Mouse (Mus musculus) liver, adult 2 months (tissue): ENCODE data around the gene Enoph1. TPM values are rescaled to one million over a fixed set of nuclear protein-coding genes. Genes with fewer than 3 reads are reported as not detected.

Source experiments
- DNase-seq: peaks from one replicate; pipeline ENCODE4 v3.0.0-alpha.2; 2011; ENCODE audit warnings: low read depth, low spot score; ENCODE audit errors: extremely low read depth
- H3K27ac ChIP-seq: fragments of 200-500 bp; replicated peaks from 2 replicates; pipeline ENCODE4 v1.5.1; 2012; ENCODE audit warnings: low read depth, mild to moderate bottlenecking, control low read depth, inconsistent platforms, low read length; ENCODE audit not compliant: insufficient read depth
- H3K27me3 ChIP-seq: fragments of 200-500 bp; 2 replicates; pipeline ENCODE4 v1.6.1; 2012; ENCODE audit warnings: mild to moderate bottlenecking, moderate library complexity, low read length, inconsistent platforms; ENCODE audit not compliant: control insufficient read depth, insufficient read depth
- H3K36me3 ChIP-seq: fragments of 200-500 bp; 2 replicates; pipeline ENCODE4 v1.6.1; 2012; ENCODE audit warnings: low read length, inconsistent platforms; ENCODE audit not compliant: control insufficient read depth, insufficient read depth
- H3K4me1 ChIP-seq: fragments of 200-500 bp; 2 replicates; pipeline ENCODE4 v1.6.1; 2011; ENCODE audit warnings: low read length; ENCODE audit not compliant: control insufficient read depth, insufficient read depth
- H3K4me3 ChIP-seq: fragments of 200-500 bp; 2 replicates; pipeline ENCODE4 v1.5.1; 2011; ENCODE audit warnings: low read depth, mild to moderate bottlenecking, control low read depth, low read length, moderate library complexity; ENCODE audit not compliant: insufficient read depth
- H3K79me2 ChIP-seq: fragments of 200-500 bp; 2 replicates; pipeline ENCODE4 v1.6.1; 2012; ENCODE audit warnings: inconsistent platforms, mild to moderate bottlenecking, low read length, moderate library complexity; ENCODE audit not compliant: control insufficient read depth, insufficient read depth
- H3K9ac ChIP-seq: fragments of 200-500 bp; 2 replicates; pipeline ENCODE4 v1.6.1; 2012; ENCODE audit warnings: low read depth, mild to moderate bottlenecking, control low read depth, inconsistent platforms, low read length
- CTCF ChIP-seq: fragments of 200-500 bp; IDR thresholded peaks from 2 replicates; pipeline ENCODE4 v1.5.1; 2011; ENCODE audit warnings: low read depth, low read length, control low read depth
- POLR2A ChIP-seq: fragments of 200-500 bp; IDR thresholded peaks from 2 replicates; pipeline ENCODE4 v1.6.1; 2011; ENCODE audit warnings: low read length, control low read depth; ENCODE audit not compliant: insufficient read depth; ENCODE audit errors: extremely low read depth
- WGBS: fragments of 180-500 bp; shearing (Covaris S2); methylation state at CpG from one replicate; pipeline ENCODE4 v1.1.7; 2018; 5-methylcytosine and 5-hydroxymethylcytosine counted together
- polyA plus RNA-seq: library from polyadenylated mRNA; depleted of rRNA; stranded (reverse); fragments of >200 nt; gene quantifications from 2 replicates; pipeline ENCODE4 v1.2.3, GENCODE M21; 2012; rRNA removed
- total RNA-seq: library from RNA; depleted of rRNA; stranded (reverse); fragments of >200 nt; gene quantifications from 2 replicates; pipeline ENCODE4 v1.2.3, GENCODE M21; 2014; rRNA removed

The Enoph1 gene
- total and polyA plus RNA-seq, 2 experiments: 5.9 to 6.2 TPM

GRCm38 (mm10) chr5:100110581-100110980, 70.8 kb downstream of the Enoph1 start:
- TF ChIP-seq POLR2A (no peak), CTCF (no peak)

DNA sequence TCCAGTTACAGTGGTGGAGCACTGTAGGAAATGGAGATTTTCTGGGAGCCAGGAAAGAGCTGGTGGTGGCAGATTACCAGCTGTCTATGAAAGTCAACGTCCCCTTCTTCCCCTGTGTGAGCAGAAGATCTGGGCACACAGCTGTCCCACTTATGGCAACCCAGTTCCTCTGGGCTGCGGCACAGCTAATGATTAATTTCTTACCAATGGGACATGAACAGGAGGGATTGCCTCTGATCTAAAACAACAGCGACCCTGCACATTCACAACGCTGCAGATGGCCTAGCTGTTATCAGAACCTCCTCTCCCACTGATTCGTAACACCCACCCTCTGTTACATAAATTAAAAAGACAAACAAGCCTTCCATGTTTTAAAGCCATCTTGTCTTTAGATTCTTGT, 73.6 kb downstream of the Enoph1 start:
- Histone ChIP-seq H3K4me3 (no peak overlapping the region), H3K27me3 (no peaks in the 10 kb centered on the region), H3K79me2 (no peaks in the 10 kb centered on the region), H3K9ac (no peak overlapping the region), H3K27ac (no peak overlapping the region), H3K36me3 (no peaks in the 10 kb centered on the region), H3K4me1 (no peaks in the 10 kb centered on the region)
- TF ChIP-seq CTCF (no peak), POLR2A (no peak)
- WGBS: 32% methylated on average over 5 of the region's 5 CpGs
- no peak for DNase-seq

More at GRCm38 (mm10) chr5:100110581-100110980, 70.8 kb downstream of the Enoph1 start:
- DNase-seq: no peak
- Histone ChIP-seq H3K4me3 (no peak overlapping the region), H3K79me2 (no peaks in the 10 kb centered on the region), H3K4me1 (no peaks in the 10 kb centered on the region), H3K9ac (no peak overlapping the region), H3K36me3 (no peaks in the 10 kb centered on the region), H3K27me3 (no peaks in the 10 kb centered on the region), H3K27ac (no peak overlapping the region)
- 83% methylated on average over 3 of the region's 3 CpGs for WGBS

Other genes starting within 250 kb of the Enoph1 start
- gene Vamp9, start 133.7 kb upstream of the Enoph1 start, total RNA-seq: not detected in 2 replicates
- gene Vamp9, start 133.7 kb upstream of the Enoph1 start, polyA plus RNA-seq: not detected in 2 replicates
- 9.6 and 12.6 TPM in 2 replicates for gene Hnrnpd, start 61.0 kb upstream of the Enoph1 start, total RNA-seq
- 20.3 and 25.4 TPM in 2 replicates for gene Hnrnpd, start 61.0 kb upstream of the Enoph1 start, polyA plus RNA-seq
- 0.67 TPM in 1 of 2 replicates, not detected in the other for gene 4930524J08Rik, start 60.9 kb upstream of the Enoph1 start, total RNA-seq
- 0.67 and 0.82 TPM in 2 replicates for gene 4930524J08Rik, start 60.9 kb upstream of the Enoph1 start, polyA plus RNA-seq
- gene Hnrnpdl, start 321 bp upstream of the Enoph1 start, total RNA-seq: 46.9 and 51.4 TPM in 2 replicates
- gene Hnrnpdl, start 321 bp upstream of the Enoph1 start, polyA plus RNA-seq: 22.5 and 28.9 TPM in 2 replicates
- gene Tmem150c, start 119.8 kb downstream of the Enoph1 start, total RNA-seq: 0.07 TPM in 1 of 2 replicates, not detected in the other
- gene Tmem150c, start 119.8 kb downstream of the Enoph1 start, polyA plus RNA-seq: 0.07 and 0.20 TPM in 2 replicates